31 mouse cellular contexts compared by ENCODE assay signal in the genomic region with DNA sequence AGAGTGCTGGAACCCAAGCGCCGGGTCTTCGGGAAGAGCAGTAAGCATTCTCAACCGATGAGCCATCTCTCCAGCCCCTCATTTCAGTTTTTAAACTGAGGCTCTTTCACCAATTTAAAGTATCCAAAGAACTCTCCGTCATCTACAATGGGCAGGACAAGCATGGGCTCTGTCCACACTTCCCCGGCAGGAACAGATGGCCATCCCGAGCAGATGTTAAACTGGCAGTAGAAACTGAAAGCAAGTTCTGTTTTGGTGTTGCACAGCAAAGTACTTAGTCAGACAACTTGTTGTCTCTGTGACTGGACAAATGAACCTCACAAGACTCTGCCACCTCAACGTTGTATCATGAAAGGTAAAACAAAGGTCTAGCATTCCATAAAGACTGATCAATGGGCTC. TPM values are rescaled to one million over a fixed set of nuclear protein-coding genes. Genes with fewer than 3 reads are reported as not detected.
DNase-seq lines count a peak whose midpoint lies in the region; ATAC-seq and TF ChIP-seq lines count a peak whose summit lies in the region.
"Had no signal": no experiment of that assay in that cellular context is flagged by ENCODE, and none has a peak within 500 bp of the region (broad histone marks: within the 10 kb centered on the region; RNA-seq: fewer than 3 reads in every experiment).

No protein-coding gene starts in this region.

- 81% methylated on average over 8 of the region's 8 CpGs for WGBS in lung, postnatal 0 days

- no peak for DNase-seq in frontal cortex, postnatal 14 days (ENCODE audit: low spot score in 2 of 2)
- DNase-seq in heart, postnatal 14 days: peak; percentile 16 to 30
- DNase-seq in heart, postnatal 10 days: no peak
- peak; percentile 26 for DNase-seq in lung, postnatal 10 days
- no peak for DNase-seq in lung, postnatal 0 days (ENCODE audit: low spot score)
- DNase-seq in right cerebral cortex, postnatal 10 days (ENCODE audit: low spot score in 2 of 2): peak; percentile 38 to 39
- DNase-seq in right cerebral cortex, postnatal 14 days: no peak
- DNase-seq: adrenal gland, adult 8-10 months; cerebellum, adult 8-10 months; cerebellum, postnatal 25 days; forebrain, postnatal 0 days; gastrocnemius, postnatal 14 days; kidney, adult 18-20 months; kidney, postnatal 25 days; liver, embryonic 13.5 days; lung, adult 18-20 months; retina, postnatal 1 day had no signal

- peak; percentile 71; the same call in 1 of the 2 replicates for ATAC-seq in frontal cortex, adult (ENCODE audit: low TSS enrichment)
- no peak for ATAC-seq in lung, postnatal 0 days
- ATAC-seq: forebrain, postnatal 0 days; hindbrain, embryonic 16.5 days; midbrain, embryonic 13.5 days had no signal

- no peak overlapping the region for H3K4me2 ChIP-seq in lung, postnatal 0 days (replicated peaks; ENCODE audit: low read depth, low read length)
- H3K4me2 ChIP-seq: embryonic facial prominence, embryonic 15.5 days; forebrain, embryonic 12.5 days; kidney, embryonic 15.5 days; limb, embryonic 15.5 days; liver, embryonic 13.5 days; midbrain, embryonic 13.5 days; neural tube, embryonic 15.5 days; stomach, embryonic 15.5 days had no signal

- TF ChIP-seq EP300 in lung, postnatal 0 days (IDR thresholded peaks at IDR 0.05): no peak

- TF ChIP-seq CTCF in lung, postnatal 0 days (IDR thresholded peaks at IDR 0.05): no peak

- no peaks in the 10 kb centered on the region for H3K9me3 ChIP-seq in lung, postnatal 0 days (ENCODE audit: low read length)
- H3K9me3 ChIP-seq: embryonic facial prominence, embryonic 10.5 days; embryonic facial prominence, embryonic 15.5 days; forebrain, embryonic 12.5 days; G1E; kidney, embryonic 15.5 days; limb, embryonic 10.5 days; limb, embryonic 15.5 days; liver, embryonic 13.5 days; neural tube, embryonic 15.5 days; stomach, embryonic 15.5 days had no signal

- no peak overlapping the region for H3K4me3 ChIP-seq in lung, postnatal 0 days (ENCODE audit: low read depth, low read length)
- H3K4me3 ChIP-seq: embryonic facial prominence, embryonic 10.5 days; embryonic facial prominence, embryonic 15.5 days; forebrain, embryonic 12.5 days; kidney, embryonic 15.5 days; limb, embryonic 10.5 days; limb, embryonic 15.5 days; liver, embryonic 13.5 days; midbrain, embryonic 13.5 days; neural tube, embryonic 15.5 days; stomach, embryonic 15.5 days had no signal

- no peaks in the 10 kb centered on the region for H3K4me1 ChIP-seq in lung, postnatal 0 days (ENCODE audit: insufficient read depth, low read depth, low read length)
- H3K4me1 ChIP-seq: forebrain, embryonic 12.5 days; liver, embryonic 13.5 days; stomach, embryonic 15.5 days had no signal

- intact Hi-C loops in heart, postnatal 14 days (cut with DNase I): no loop called here
- intact Hi-C loops in heart, postnatal 10 days (cut with DNase I): no loop called here

- H3K9ac ChIP-seq in lung, postnatal 0 days (replicated peaks; ENCODE audit: low read depth): no peak overlapping the region
- H3K9ac ChIP-seq: embryonic facial prominence, embryonic 15.5 days; forebrain, embryonic 12.5 days; forebrain, postnatal 0 days; kidney, embryonic 15.5 days; limb, embryonic 15.5 days; liver, embryonic 13.5 days; midbrain, embryonic 13.5 days; neural tube, embryonic 15.5 days; stomach, embryonic 15.5 days had no signal

- no peaks in the 10 kb centered on the region for H3K27me3 ChIP-seq in lung, postnatal 0 days (replicated peaks; ENCODE audit: insufficient read depth, low read length)
- H3K27me3 ChIP-seq: embryonic facial prominence, embryonic 15.5 days; forebrain, embryonic 12.5 days; kidney, embryonic 15.5 days; limb, embryonic 15.5 days; liver, embryonic 13.5 days; midbrain, embryonic 13.5 days; neural tube, embryonic 15.5 days; stomach, embryonic 15.5 days had no signal

- H3K27ac ChIP-seq in lung, postnatal 0 days (ENCODE audit: low read length): no peak overlapping the region
- H3K27ac ChIP-seq: embryonic facial prominence, embryonic 10.5 days; embryonic facial prominence, embryonic 15.5 days; forebrain, embryonic 12.5 days; kidney, embryonic 15.5 days; limb, embryonic 10.5 days; limb, embryonic 15.5 days; liver, embryonic 13.5 days; macrophage; midbrain, embryonic 13.5 days; neural tube, embryonic 15.5 days; stomach, embryonic 15.5 days had no signal

- H3K36me3 ChIP-seq in lung, postnatal 0 days (ENCODE audit: insufficient read depth, low read length): no peaks in the 10 kb centered on the region
- H3K36me3 ChIP-seq: embryonic facial prominence, embryonic 10.5 days; embryonic facial prominence, embryonic 15.5 days; forebrain, embryonic 12.5 days; G1E; kidney, embryonic 15.5 days; limb, embryonic 10.5 days; limb, embryonic 15.5 days; liver, embryonic 13.5 days; midbrain, embryonic 13.5 days; neural tube, embryonic 15.5 days; stomach, embryonic 15.5 days had no signal

RNA-seq across cellular contexts. Expression of a gene that starts 15.8 kb away (rescaled TPM):
- 1 to 10 TPM in 1 of 2 experiments, not detected in 1; 2.7 TPM for total RNA-seq in heart, postnatal 14 days (2021)
- total RNA-seq in heart, postnatal 10 days (2021): 1 to 10 TPM in 1 of 2 experiments, not detected in 1; 1.5 TPM
- polyA plus RNA-seq in lung, postnatal 0 days (2015; fragmentation: Nextera tagmentation; extraction: Ambion mirVana): 0.15 and 0.35 TPM in 2 replicates
- polyA plus RNA-seq: G1E; hindbrain, embryonic 11.5 days; kidney, embryonic 15.5 days; limb, embryonic 10.5 days had no signal

Comparison
In these comparisons a context has a peak if more than half of its experiments do, and no peak if none do; other contexts are left out.
1. DNase-seq: peak in heart, postnatal 14 days (2 of 2), lung, postnatal 10 days (single experiment) and right cerebral cortex, postnatal 10 days (2 of 2); none in frontal cortex, postnatal 14 days (0 of 2), heart, postnatal 10 days (0 of 2), lung, postnatal 0 days (single experiment) and right cerebral cortex, postnatal 14 days (single experiment).